Mouse (Mus musculus) erythroblast, embryonic 14.5 days (primary cell): Measurements from ENCODE around the gene Cacna1d. TPM values are rescaled to one million over a fixed set of nuclear protein-coding genes. Genes with fewer than 3 reads are reported as not detected.

Experiments used
- H3K27me3 ChIP-seq: 2 replicates; pipeline ENCODE4 v1.6.1; 2012; ENCODE audit warnings: inconsistent platforms; ENCODE audit not compliant: control insufficient read depth
- H3K36me3 ChIP-seq: 2 replicates; pipeline ENCODE4 v1.6.1; 2012; ENCODE audit warnings: mild to moderate bottlenecking, inconsistent platforms; ENCODE audit not compliant: control insufficient read depth
- H3K4me1 ChIP-seq: 2 replicates; pipeline ENCODE4 v1.6.1; 2012; ENCODE audit warnings: inconsistent platforms; ENCODE audit not compliant: control insufficient read depth
- H3K4me3 ChIP-seq: replicated peaks from 2 replicates; pipeline ENCODE3; 2012; ENCODE audit warnings: moderate library complexity, mild to moderate bottlenecking, inconsistent platforms
- H3K9me3 ChIP-seq: 2 replicates; pipeline ENCODE4 v1.6.1; 2012; ENCODE audit warnings: low read length, inconsistent platforms, mixed read lengths; ENCODE audit not compliant: control insufficient read depth
- GATA1 ChIP-seq: IDR thresholded peaks from 2 replicates; pipeline ENCODE4 v1.6.1; 2012; ENCODE audit warnings: low read length, inconsistent platforms, mixed read lengths
- TAL1 ChIP-seq: IDR thresholded peaks from 3 replicates; pipeline ENCODE4 v1.6.1; 2012; ENCODE audit warnings: low read length, inconsistent platforms, mixed read lengths
- polyA plus RNA-seq: library from polyadenylated mRNA; stranded (reverse); fragments of >175 nt; gene quantifications from 2 replicates; pipeline ENCODE4 v1.2.3, GENCODE M21; 2012

The Cacna1d gene
- polyA plus RNA-seq, 1 experiment: not detected

- Histone ChIP-seq H3K27me3 (peaks cover 2% of the 10 kb centered on the region), H3K4me1 (no peaks in the 10 kb centered on the region), H3K36me3 (no peaks in the 10 kb centered on the region), H3K4me3 (no peak overlapping the region), H3K9me3 (no peaks in the 10 kb centered on the region)
- TF ChIP-seq GATA1: no peak
- no peak for TF ChIP-seq TAL1
Observed at GRCm38 (mm10) chr14:30272976-30273375, 218.3 kb downstream of the Cacna1d start.

GRCm38 (mm10) chr14:30272523-30272922, 218.7 kb downstream of the Cacna1d start:
- Histone ChIP-seq H3K27me3 (peaks cover 5% of the 10 kb centered on the region), H3K4me3 (no peak overlapping the region), H3K9me3 (no peaks in the 10 kb centered on the region), H3K4me1 (no peaks in the 10 kb centered on the region), H3K36me3 (no peaks in the 10 kb centered on the region)
- TF ChIP-seq TAL1: no peak
- TF ChIP-seq GATA1: no peak

- Histone ChIP-seq H3K9me3 (no peaks in the 10 kb centered on the region), H3K27me3 (peaks cover 5% of the 10 kb centered on the region), H3K36me3 (no peaks in the 10 kb centered on the region), H3K4me3 (no peak overlapping the region), H3K4me1 (no peaks in the 10 kb centered on the region)
- TF ChIP-seq TAL1 (no peak), GATA1 (no peak)
Observed at GRCm38 (mm10) chr14:30271856-30272255, 219.4 kb downstream of the Cacna1d start.

- TF ChIP-seq GATA1: no peak
- no peak for TF ChIP-seq TAL1
- Histone ChIP-seq H3K4me1 (peaks cover 10% of the 10 kb centered on the region), H3K9me3 (no peaks in the 10 kb centered on the region), H3K4me3 (no peak overlapping the region), H3K27me3 (peaks cover 5% of the 10 kb centered on the region; the same call in 1 of the 2 replicates), H3K36me3 (no peaks in the 10 kb centered on the region)
Observed at GRCm38 (mm10) chr14:30270350-30270749, 220.9 kb downstream of the Cacna1d start.

GRCm38 (mm10) chr14:30265728-30266127, 225.5 kb downstream of the Cacna1d start:
- TF ChIP-seq TAL1 (no peak), GATA1 (no peak)
- no peaks in the 10 kb centered on the region for H3K9me3 ChIP-seq
- no peaks in the 10 kb centered on the region for H3K36me3 ChIP-seq
- peaks cover 33% of the 10 kb centered on the region for H3K4me1 ChIP-seq
- no peak overlapping the region for H3K4me3 ChIP-seq
- H3K27me3 ChIP-seq: peaks cover 2% of the 10 kb centered on the region; the same call in 1 of the 2 replicates

GRCm38 (mm10) chr14:30261561-30262251, 229.5 kb downstream of the Cacna1d start:
- Histone ChIP-seq H3K4me3 (no peak overlapping the region), H3K27me3 (peaks cover 6% of the 10 kb centered on the region; the same call in 1 of the 2 replicates), H3K9me3 (no peaks in the 10 kb centered on the region), H3K36me3 (no peaks in the 10 kb centered on the region), H3K4me1 (peaks cover 34% of the 10 kb centered on the region)
- TF ChIP-seq GATA1 (no peak), TAL1 (no peak)

GRCm38 (mm10) chr14:30257626-30258025, 233.6 kb downstream of the Cacna1d start:
- Histone ChIP-seq H3K27me3 (peaks cover 16% of the 10 kb centered on the region), H3K4me1 (peaks cover 18% of the 10 kb centered on the region), H3K36me3 (no peaks in the 10 kb centered on the region), H3K9me3 (no peaks in the 10 kb centered on the region), H3K4me3 (no peak overlapping the region)
- TF ChIP-seq TAL1: no peak
- TF ChIP-seq GATA1: no peak

GRCm38 (mm10) chr14:30256486-30256885, 234.8 kb downstream of the Cacna1d start:
- TF ChIP-seq GATA1 (no peak), TAL1 (no peak)
- Histone ChIP-seq H3K4me3 (no peak overlapping the region), H3K9me3 (no peaks in the 10 kb centered on the region), H3K27me3 (peaks cover 16% of the 10 kb centered on the region), H3K4me1 (peaks cover 7% of the 10 kb centered on the region), H3K36me3 (no peaks in the 10 kb centered on the region)

GRCm38 (mm10) chr14:30255701-30256400, 235.4 kb downstream of the Cacna1d start:
- H3K36me3 ChIP-seq: no peaks in the 10 kb centered on the region
- H3K4me3 ChIP-seq: no peak overlapping the region
- no peaks in the 10 kb centered on the region for H3K9me3 ChIP-seq
- H3K4me1 ChIP-seq: 0 out of 2 replicates have a peak, but pooled peaks cover 1% of the 10 kb centered on the region
- TF ChIP-seq GATA1: no peak
- no peak for TF ChIP-seq TAL1
- H3K27me3 ChIP-seq: peaks cover 16% of the 10 kb centered on the region
